Mouse (Mus musculus) MEL (cell line): Measurements from ENCODE around the gene Serinc3. TPM values are rescaled to one million over a fixed set of nuclear protein-coding genes. Genes with fewer than 3 reads are reported as not detected.

Experiments used
- DNase-seq: peaks from one replicate; pipeline ENCODE4 v3.0.0; 2011; ENCODE audit warnings: low read depth, low spot score
- H3K27ac ChIP-seq: 2 replicates; pipeline ENCODE4 v1.5.1; 2012; ENCODE audit warnings: low read depth, mild to moderate bottlenecking, control low read depth, low read length, moderate library complexity; ENCODE audit not compliant: control insufficient read depth
- H3K27me3 ChIP-seq, 2 experiments: fragments of 150-350 bp in 1 of 2; sonication (generic) in 1 of 2; 2 replicates each; pipeline ENCODE4 v1.6.1; 2012; ENCODE audit warnings: low read length in 2 of 2, mild to moderate bottlenecking in 2 of 2, improper control_type of control experiment in 1 of 2, moderate library complexity in 1 of 2; ENCODE audit not compliant: insufficient read depth in 2 of 2, control insufficient read depth in 1 of 2
- H3K36me3 ChIP-seq, 2 experiments: 2 replicates each; pipeline ENCODE4 v1.6.1; 2012 to 2014; ENCODE audit warnings: low read length in 2 of 2, improper control_type of control experiment in 1 of 2, inconsistent platforms in 1 of 2, mild to moderate bottlenecking in 1 of 2; ENCODE audit not compliant: insufficient read depth in 2 of 2, control insufficient read depth in 1 of 2
- H3K4me1 ChIP-seq, 2 experiments: fragments of 150-350 bp in 1 of 2; sonication (generic) in 1 of 2; 2 replicates each; pipeline ENCODE4 v1.6.1; 2012; ENCODE audit warnings: low read length in 2 of 2, improper control_type of control experiment in 1 of 2, mild to moderate bottlenecking in 1 of 2; ENCODE audit not compliant: insufficient read depth in 2 of 2, control insufficient read depth in 1 of 2
- H3K4me3 ChIP-seq, 2 experiments: fragments of 150-350 bp in 1 of 2; sonication (generic) in 1 of 2; 2 replicates each; pipeline ENCODE4 v1.5.1; 2012; ENCODE audit warnings: low read depth in 2 of 2, low read length in 2 of 2, mild to moderate bottlenecking in 2 of 2, moderate library complexity in 2 of 2, control low read depth in 1 of 2, improper control_type of control experiment in 1 of 2; ENCODE audit not compliant: control insufficient read depth in 1 of 2, insufficient read depth in 1 of 2
- H3K79me2 ChIP-seq: 2 replicates; pipeline ENCODE4 v1.6.1; 2012; ENCODE audit warnings: mild to moderate bottlenecking, low read length, moderate library complexity; ENCODE audit not compliant: control insufficient read depth, poor library complexity, insufficient read depth
- H3K9ac ChIP-seq: 2 replicates; pipeline ENCODE4 v1.6.1; 2012; ENCODE audit warnings: low read depth, mild to moderate bottlenecking, control low read depth, low read length, moderate library complexity; ENCODE audit not compliant: control insufficient read depth, poor library complexity, severe bottlenecking
- H3K9me3 ChIP-seq: fragments of 150-350 bp; sonication (generic); replicated peaks from 2 replicates; pipeline ENCODE4 v1.6.1; 2012; ENCODE audit warnings: mild to moderate bottlenecking, low read length, improper control_type of control experiment, moderate library complexity; ENCODE audit not compliant: insufficient read depth
- CTCF ChIP-seq, 3 experiments: IDR thresholded peaks in 2 of 3; conservative IDR thresholded peaks in 1 of 3; 2 replicates each; pipeline ENCODE4 v1.5.1; 2011 to 2012; ENCODE audit warnings: low read length in 3 of 3, low read depth in 2 of 3, mild to moderate bottlenecking in 2 of 3, improper control_type of control experiment in 1 of 3, inconsistent platforms in 1 of 3, mixed read lengths in 1 of 3, moderate library complexity in 1 of 3; ENCODE audit not compliant: control insufficient read depth in 1 of 3, insufficient read depth in 1 of 3, poor library complexity in 1 of 3, severe bottlenecking in 1 of 3
- EP300 ChIP-seq, 2 experiments: IDR thresholded peaks; 2 replicates each; pipeline ENCODE4 v1.6.1; 2011; ENCODE audit warnings: improper control_type of control experiment in 2 of 2, low read length in 2 of 2, low read depth in 1 of 2, mild to moderate bottlenecking in 1 of 2
- GABPA ChIP-seq: IDR thresholded peaks from 2 replicates; pipeline ENCODE4 v1.6.1; 2012; ENCODE audit warnings: low read depth, mild to moderate bottlenecking, inconsistent platforms, low read length, improper control_type of control experiment, moderate library complexity
- HCFC1 ChIP-seq: IDR thresholded peaks from 2 replicates; pipeline ENCODE4 v1.6.1; 2012; ENCODE audit warnings: low read depth, mild to moderate bottlenecking, inconsistent platforms, low read length, improper control_type of control experiment, moderate library complexity
- JUND ChIP-seq: IDR thresholded peaks from 2 replicates; pipeline ENCODE4 v1.6.1; 2011; ENCODE audit warnings: low read depth, mild to moderate bottlenecking, improper control_type of control experiment, low read length
- MAFK ChIP-seq: IDR thresholded peaks from 2 replicates; pipeline ENCODE4 v1.6.1; 2011; ENCODE audit warnings: low read depth, mild to moderate bottlenecking, low read length, improper control_type of control experiment, borderline replicate concordance
- MAX ChIP-seq: IDR thresholded peaks from 2 replicates; pipeline ENCODE4 v1.6.1; 2011; ENCODE audit warnings: low read length, improper control_type of control experiment
- MEF2A ChIP-seq: IDR thresholded peaks from 2 replicates; pipeline ENCODE4 v1.6.1; 2014; ENCODE audit warnings: low read depth, mild to moderate bottlenecking, inconsistent platforms, low read length, improper control_type of control experiment; ENCODE audit not compliant: poor library complexity, insufficient replicate concordance, severe bottlenecking; ENCODE audit errors: extremely low read depth
- MXI1 ChIP-seq: IDR thresholded peaks from 2 replicates; pipeline ENCODE4 v1.6.1; 2011; ENCODE audit warnings: mild to moderate bottlenecking, low read depth, low read length, improper control_type of control experiment
- MYC ChIP-seq: IDR thresholded peaks from 2 replicates; pipeline ENCODE4 v1.6.1; 2011; ENCODE audit warnings: low read depth, mild to moderate bottlenecking, low read length, improper control_type of control experiment, moderate library complexity
- NELFE ChIP-seq: IDR thresholded peaks from 2 replicates; pipeline ENCODE4 v1.6.1; 2011; ENCODE audit warnings: low read depth, low read length, improper control_type of control experiment
- NRF1 ChIP-seq: IDR thresholded peaks from 2 replicates; pipeline ENCODE4 v1.6.1; 2014; ENCODE audit warnings: low read depth, mild to moderate bottlenecking, inconsistent platforms, low read length, improper control_type of control experiment, moderate library complexity; ENCODE audit not compliant: poor library complexity, insufficient read depth, severe bottlenecking
- POLR2A ChIP-seq, 2 experiments: IDR thresholded peaks; 2 replicates each; pipeline ENCODE4 v1.6.1; 2011 to 2012; ENCODE audit warnings: low read length in 2 of 2, mild to moderate bottlenecking in 2 of 2, control low read depth in 1 of 2, improper control_type of control experiment in 1 of 2, low read depth in 1 of 2, moderate library complexity in 1 of 2; ENCODE audit not compliant: control insufficient read depth in 1 of 2, insufficient read depth in 1 of 2, poor library complexity in 1 of 2
- POLR2AphosphoS2 ChIP-seq: IDR thresholded peaks from 2 replicates; pipeline ENCODE4 v1.6.1; 2011; ENCODE audit warnings: low read length, improper control_type of control experiment
- RAD21 ChIP-seq: IDR thresholded peaks from 2 replicates; pipeline ENCODE4 v1.6.1; 2011; ENCODE audit warnings: mild to moderate bottlenecking, low read depth, low read length, improper control_type of control experiment
- SIN3A ChIP-seq: IDR thresholded peaks from 2 replicates; pipeline ENCODE4 v1.6.1; 2012; ENCODE audit warnings: low read length, improper control_type of control experiment, inconsistent platforms
- SMC3 ChIP-seq: IDR thresholded peaks from 2 replicates; pipeline ENCODE4 v1.6.1; 2011; ENCODE audit warnings: low read depth, low read length, improper control_type of control experiment
- TAL1 ChIP-seq: IDR thresholded peaks from 2 replicates; pipeline ENCODE4 v1.6.1; 2012; ENCODE audit warnings: mild to moderate bottlenecking, inconsistent platforms, low read length, moderate library complexity, mixed read lengths
- TCF12 ChIP-seq: IDR thresholded peaks from 2 replicates; pipeline ENCODE4 v1.6.1; 2014; ENCODE audit warnings: low read depth, mild to moderate bottlenecking, inconsistent platforms, low read length, improper control_type of control experiment, moderate library complexity
- ZKSCAN1 ChIP-seq: IDR thresholded peaks from 2 replicates; pipeline ENCODE4 v1.6.1; 2012; ENCODE audit warnings: low read depth, mild to moderate bottlenecking, inconsistent platforms, low read length, improper control_type of control experiment, moderate library complexity
- ZMIZ1 ChIP-seq: IDR thresholded peaks from 2 replicates; pipeline ENCODE4 v1.6.1; 2012; ENCODE audit warnings: low read depth, mild to moderate bottlenecking, inconsistent platforms, low read length, improper control_type of control experiment, moderate library complexity
- ZNF384 ChIP-seq: IDR thresholded peaks from 2 replicates; pipeline ENCODE4 v1.6.1; 2012; ENCODE audit warnings: low read depth, mild to moderate bottlenecking, inconsistent platforms, low read length, improper control_type of control experiment
- polyA plus RNA-seq, 2 experiments: library from polyadenylated mRNA; stranded (reverse) in 1 of 2; unstranded in 1 of 2; fragments of >175 nt in 1 of 2; fragments of >200 nt in 1 of 2; gene quantifications; 2 replicates each; pipeline versions ENCODE4 v1.2.1 to v1.2.4; 2012; ENCODE audit warnings: low replicate concordance in 2 of 2, low read depth in 1 of 2; ENCODE audit not compliant: insufficient read length in 2 of 2, insufficient read depth in 1 of 2, missing spikeins in 1 of 2
- total RNA-seq: library from RNA; depleted of rRNA; stranded (reverse); fragments of 300-350 nt; gene quantifications from 2 replicates; pipeline ENCODE4 v1.2.3, GENCODE M21; 2012

The Serinc3 gene
- total and polyA plus RNA-seq, 3 experiments = 348 to 650 (median 637) TPM

- H3K27me3 ChIP-seq = peaks cover 11 to 12% of the 10 kb centered on the region in 2 experiments; a peak in 3 of 4 replicates
- no peak for TF ChIP-seq NRF1
- TF ChIP-seq POLR2A (IDR thresholded peaks at IDR 0.05; ENCODE audit: control insufficient read depth in 1 of 2, insufficient read depth in 1 of 2, low read depth in 1 of 2, low read length in 2 of 2, poor library complexity in 1 of 2) = no peak
- no peak for TF ChIP-seq MXI1
- TF ChIP-seq CTCF (IDR thresholded peaks at IDR 0.05 in 2 of 3, conservative IDR thresholded peaks at IDR 0.05 in 1 of 3; ENCODE audit: control insufficient read depth in 1 of 3, insufficient read depth in 1 of 3, low read depth in 2 of 3, low read length in 3 of 3, poor library complexity in 1 of 3, severe bottlenecking in 1 of 3) = no peak
- no peak for TF ChIP-seq TAL1
- TF ChIP-seq MEF2A = no peak
- TF ChIP-seq JUND = no peak
- no peak for TF ChIP-seq MYC
- no peak for TF ChIP-seq HCFC1
- no peak for TF ChIP-seq EP300 (IDR thresholded peaks at IDR 0.05; ENCODE audit: low read depth in 1 of 2, low read length in 2 of 2)
- TF ChIP-seq SMC3 = no peak
- no peak for TF ChIP-seq RAD21
- no peak for TF ChIP-seq ZKSCAN1
- no peak for TF ChIP-seq POLR2AphosphoS2
- no peaks in the 10 kb centered on the region for H3K9me3 ChIP-seq
- H3K4me3 ChIP-seq = no peak overlapping the region
- H3K27ac ChIP-seq = no peak overlapping the region
- H3K4me1 ChIP-seq = no peaks in the 10 kb centered on the region
- H3K9ac ChIP-seq = no peak overlapping the region
- no peak for DNase-seq
- H3K36me3 ChIP-seq = no peaks in the 10 kb centered on the region
- no peaks in the 10 kb centered on the region for H3K79me2 ChIP-seq
Observed at GRCm38 (mm10) chr2:163575248-163575647, 69.7 kb downstream of the Serinc3 start.

GRCm38 (mm10) chr2:163574321-163574720 is 70.6 kb downstream of the Serinc3 start:
- Histone ChIP-seq H3K4me3 (no peak overlapping the region), H3K27me3 (peaks cover 12% of the 10 kb centered on the region in 2 experiments; a peak in 3 of 4 replicates), H3K9ac (no peak overlapping the region), H3K79me2 (no peaks in the 10 kb centered on the region), H3K27ac (no peak overlapping the region), H3K9me3 (no peaks in the 10 kb centered on the region), H3K4me1 (no peaks in the 10 kb centered on the region)
- no peak for DNase-seq
- TF ChIP-seq POLR2A (IDR thresholded peaks at IDR 0.05; ENCODE audit: control insufficient read depth in 1 of 2, insufficient read depth in 1 of 2, low read depth in 1 of 2, low read length in 2 of 2, poor library complexity in 1 of 2) = no peak
- TF ChIP-seq TCF12 = no peak
- TF ChIP-seq MAX = no peak
- no peak for TF ChIP-seq ZNF384
- no peak for TF ChIP-seq POLR2AphosphoS2
- no peak for TF ChIP-seq NELFE
- TF ChIP-seq ZMIZ1 = no peak
- TF ChIP-seq SIN3A = no peak
- no peak for TF ChIP-seq GABPA
- no peak for TF ChIP-seq MAFK
- no peak for TF ChIP-seq MXI1
- TF ChIP-seq CTCF (IDR thresholded peaks at IDR 0.05 in 2 of 3, conservative IDR thresholded peaks at IDR 0.05 in 1 of 3; ENCODE audit: control insufficient read depth in 1 of 3, insufficient read depth in 1 of 3, low read depth in 2 of 3, low read length in 3 of 3, poor library complexity in 1 of 3, severe bottlenecking in 1 of 3) = no peak
- TF ChIP-seq, all 39 proteins: peak for 0
- H3K36me3 ChIP-seq = no peaks in the 10 kb centered on the region
